Mouse (Mus musculus) liver, embryonic 14.5 days (tissue): Measurements from ENCODE around the gene Trim14.

Experiments used
- CTCF ChIP-seq: IDR thresholded peaks from 2 replicates; pipeline ENCODE4 v1.5.1; 2016; ENCODE audit warnings: antibody characterized with exemption, low read depth, control low read depth
- EP300 ChIP-seq: IDR thresholded peaks from 2 replicates; pipeline ENCODE4 v1.6.1; 2016; ENCODE audit warnings: antibody characterized with exemption, low read depth

- TF ChIP-seq CTCF (no peak), EP300 (no peak)
These were observed 17.9 kb upstream of the Trim14 start for GRCm38 (mm10) chr4:46553864-46554263.
